Mouse (Mus musculus) midbrain, embryonic 13.5 days (tissue): ENCODE results near the gene Alg1. TPM values are rescaled to one million over a fixed set of nuclear protein-coding genes. Genes with fewer than 3 reads are reported as not detected.
"Not testable (repeated sequence)": the region's sequence is repeated elsewhere in the genome, so short reads cannot be mapped to it uniquely, and the experiment has no call there.

ENCODE experiments used
- ATAC-seq: fragments of 200-750 bp; cut with Nextera tagmentation; 2 replicates; pipeline ENCODE4 v1.8.0; 2017; ENCODE audit warnings: mild to moderate bottlenecking, moderate TSS enrichment, moderate library complexity
- H3K27ac ChIP-seq: fragments of 300-500 bp; sonication (generic); 2 replicates; pipeline ENCODE4 v1.5.1; 2015; ENCODE audit warnings: inconsistent platforms, mild to moderate bottlenecking, moderate library complexity
- H3K27me3 ChIP-seq: fragments of 300-500 bp; sonication (generic); 2 replicates; pipeline ENCODE4 v1.6.1; 2015; ENCODE audit warnings: mild to moderate bottlenecking, inconsistent platforms
- H3K36me3 ChIP-seq: fragments of 300-500 bp; sonication (generic); 2 replicates; pipeline ENCODE4 v1.6.1; 2015; ENCODE audit warnings: mild to moderate bottlenecking, inconsistent platforms
- H3K4me1 ChIP-seq: fragments of 300-500 bp; sonication (generic); replicated peaks from 2 replicates; pipeline ENCODE4 v1.6.1; 2015; ENCODE audit warnings: inconsistent platforms
- H3K4me2 ChIP-seq: fragments of 300-500 bp; sonication (generic); replicated peaks from 2 replicates; pipeline ENCODE4 v1.6.1; 2015; ENCODE audit warnings: moderate library complexity, mild to moderate bottlenecking, inconsistent platforms
- H3K4me3 ChIP-seq: fragments of 300-500 bp; sonication (generic); replicated peaks from 2 replicates; pipeline ENCODE4 v1.5.1; 2015; ENCODE audit warnings: mild to moderate bottlenecking, inconsistent platforms
- H3K9ac ChIP-seq: fragments of 300-500 bp; sonication (generic); replicated peaks from 2 replicates; pipeline ENCODE4 v1.6.1; 2015; ENCODE audit warnings: mild to moderate bottlenecking, inconsistent platforms
- H3K9me3 ChIP-seq: fragments of 300-500 bp; sonication (generic); 2 replicates; pipeline ENCODE4 v1.6.1; 2016; ENCODE audit warnings: mild to moderate bottlenecking, inconsistent platforms
- WGBS: fragments of 180-500 bp; shearing (Covaris S2); methylation state at CpG from one replicate; pipeline ENCODE4 v1.1.7; 2015; 5-methylcytosine and 5-hydroxymethylcytosine counted together
- polyA plus RNA-seq: library from polyadenylated mRNA; unstranded; fragments of >200 nt; fragmentation: Nextera tagmentation; extraction: Ambion mirVana; gene quantifications from 2 replicates; pipeline ENCODE4 v1.2.1, GENCODE M21; 2015

Alg1 gene
- polyA plus RNA-seq, 1 experiment from 2014 or later, result 30.8 TPM

GRCm38 (mm10) chr16:5212150-5212549 is 21.3 kb upstream of the Alg1 start:
- ATAC-seq, result no peak
- Histone ChIP-seq H3K36me3 (no peaks in the 10 kb centered on the region), H3K4me1 (no peaks in the 10 kb centered on the region), H3K9me3 (no peaks in the 10 kb centered on the region), H3K27ac (no peak overlapping the region), H3K27me3 (no peaks in the 10 kb centered on the region), H3K4me2 (no peak overlapping the region), H3K4me3 (no peak overlapping the region), H3K9ac (no peak overlapping the region)
- WGBS, result 89% methylated on average over 3 of the region's 3 CpGs

- Histone ChIP-seq H3K4me3 (no peak overlapping the region), H3K4me1 (no peaks in the 10 kb centered on the region), H3K4me2 (no peak overlapping the region), H3K9me3 (no peaks in the 10 kb centered on the region), H3K27me3 (0 out of 2 replicates have a peak, but pooled peaks cover 6% of the 10 kb centered on the region), H3K36me3 (no peaks in the 10 kb centered on the region), H3K27ac (no peak overlapping the region), H3K9ac (no peak overlapping the region)
- WGBS, result 89% methylated on average over 2 of the region's 2 CpGs
- no peak for ATAC-seq
These were observed 19.3 kb upstream of the Alg1 start for GRCm38 (mm10) chr16:5214126-5214525.

GRCm38 (mm10) chr16:5216686-5217085 is 16.7 kb upstream of the Alg1 start:
- ATAC-seq, result no peak
- H3K36me3 ChIP-seq, result no peaks in the 10 kb centered on the region
- no peak overlapping the region for H3K27ac ChIP-seq
- WGBS, result 71% methylated on average over 6 of the region's 6 CpGs
- H3K4me1 ChIP-seq, result no peaks in the 10 kb centered on the region
- no peak overlapping the region for H3K4me2 ChIP-seq
- H3K27me3 ChIP-seq, result 0 out of 2 replicates have a peak, but pooled peaks cover 6% of the 10 kb centered on the region
- H3K4me3 ChIP-seq, result no peak overlapping the region
- no peaks in the 10 kb centered on the region for H3K9me3 ChIP-seq
- no peak overlapping the region for H3K9ac ChIP-seq

GRCm38 (mm10) chr16:5217341-5218133 is 15.9 kb upstream of the Alg1 start:
- no peak overlapping the region for H3K4me2 ChIP-seq
- ATAC-seq, result no peak
- no peaks in the 10 kb centered on the region for H3K36me3 ChIP-seq

GRCm38 (mm10) chr16:5221403-5221802 is 12.0 kb upstream of the Alg1 start:
- H3K27ac ChIP-seq, result no peak overlapping the region
- H3K9me3 ChIP-seq, result no peaks in the 10 kb centered on the region
- 0 out of 2 replicates have a peak, but pooled peaks cover 8% of the 10 kb centered on the region for H3K27me3 ChIP-seq
- H3K4me1 ChIP-seq, result no peaks in the 10 kb centered on the region
- no peak overlapping the region for H3K4me2 ChIP-seq
- H3K36me3 ChIP-seq, result no peaks in the 10 kb centered on the region
- WGBS, result 65% methylated on average over 4 of the region's 4 CpGs
- ATAC-seq, result no peak
- no peak overlapping the region for H3K9ac ChIP-seq
- no peak overlapping the region for H3K4me3 ChIP-seq

More at GRCm38 (mm10) chr16:5217341-5218133, 15.9 kb upstream of the Alg1 start:
- Histone ChIP-seq H3K9me3 (no peaks in the 10 kb centered on the region), H3K4me3 (no peak overlapping the region), H3K4me1 (no peaks in the 10 kb centered on the region), H3K9ac (no peak overlapping the region), H3K27me3 (0 out of 2 replicates have a peak, but pooled peaks cover 8% of the 10 kb centered on the region), H3K27ac (no peak overlapping the region)
- 51% methylated on average over 5 of the region's 5 CpGs for WGBS

GRCm38 (mm10) chr16:5222140-5222539 is 11.3 kb upstream of the Alg1 start, which contains the start of gene AU021092:
AU021092 (minus strand) TSS chr16:5222299.
- Histone ChIP-seq H3K27me3 (0 out of 2 replicates have a peak, but pooled peaks cover 8% of the 10 kb centered on the region), H3K36me3 (no peaks in the 10 kb centered on the region), H3K27ac (no peak within 1 kb of the TSS), H3K4me2 (no peak within 1 kb of the TSS), H3K4me1 (no peaks in the 10 kb centered on the region), H3K9ac (no peak within 1 kb of the TSS), H3K4me3 (no peak within 1 kb of the TSS), H3K9me3 (no peaks in the 10 kb centered on the region)
- 79% methylated on average over 6 of the region's 6 CpGs for WGBS
- no peak for ATAC-seq

GRCm38 (mm10) chr16:5226534-5226933 is 6.9 kb upstream of the Alg1 start:
- ATAC-seq, H3K27me3 ChIP-seq: not testable (repeated sequence)
- 16% methylated on average over 1 of the region's 1 CpGs for WGBS

GRCm38 (mm10) chr16:5227501-5227900 is 5.9 kb upstream of the Alg1 start:
- ATAC-seq, result not testable (repeated sequence)

More at GRCm38 (mm10) chr16:5226534-5226933, 6.9 kb upstream of the Alg1 start:
- H3K9me3 ChIP-seq, H3K27ac ChIP-seq, H3K4me2 ChIP-seq, H3K4me3 ChIP-seq, H3K4me1 ChIP-seq, H3K36me3 ChIP-seq, H3K9ac ChIP-seq: not testable (repeated sequence)

GRCm38 (mm10) chr16:5228103-5228502 is 5.3 kb upstream of the Alg1 start:
- H3K9ac ChIP-seq, H3K4me1 ChIP-seq, H3K27me3 ChIP-seq, H3K4me3 ChIP-seq, H3K36me3 ChIP-seq, H3K4me2 ChIP-seq, H3K27ac ChIP-seq, H3K9me3 ChIP-seq, ATAC-seq: not testable (repeated sequence)
- 83% methylated on average over 3 of the region's 3 CpGs for WGBS

More at GRCm38 (mm10) chr16:5227501-5227900, 5.9 kb upstream of the Alg1 start:
- H3K4me2 ChIP-seq, H3K36me3 ChIP-seq, H3K9me3 ChIP-seq, H3K27me3 ChIP-seq, H3K9ac ChIP-seq, H3K4me3 ChIP-seq, H3K4me1 ChIP-seq, H3K27ac ChIP-seq: not testable (repeated sequence)
- WGBS, result 86% methylated on average over 19 of the region's 19 CpGs

- ATAC-seq, result no peak; the same call in 1 of the 2 replicates
- H3K4me3 ChIP-seq, result peak overlapping the region; percentile 88
- H3K36me3 ChIP-seq, result no peaks in the 10 kb centered on the region; the same call in none of the 2 replicates
- H3K4me2 ChIP-seq, result peak overlapping the region; percentile 90
- no peaks in the 10 kb centered on the region for H3K9me3 ChIP-seq
- peaks cover 11% of the 10 kb centered on the region for H3K4me1 ChIP-seq
- H3K27ac ChIP-seq, result no peak overlapping the region
- no peaks in the 10 kb centered on the region for H3K27me3 ChIP-seq
- H3K9ac ChIP-seq, result no peak overlapping the region
- 72% methylated on average over 4 of the region's 4 CpGs for WGBS
These were observed 439 bp upstream of the Alg1 start for GRCm38 (mm10) chr16:5232982-5233381.

- Histone ChIP-seq H3K4me1 (no peaks in the 10 kb centered on the region), H3K9me3 (no peaks in the 10 kb centered on the region), H3K9ac (no peak overlapping the region), H3K4me3 (no peak overlapping the region), H3K27ac (no peak overlapping the region), H3K27me3 (no peaks in the 10 kb centered on the region), H3K4me2 (no peak overlapping the region), H3K36me3 (peaks cover 77% of the 10 kb centered on the region)
- ATAC-seq, result no peak
- 91% methylated on average over 4 of the region's 4 CpGs for WGBS
These were observed 8.9 kb downstream of the Alg1 start for GRCm38 (mm10) chr16:5242355-5242754.

- no peaks in the 10 kb centered on the region for H3K27me3 ChIP-seq
- 88% methylated on average over 6 of the region's 6 CpGs for WGBS
- ATAC-seq, result no peak
These were observed 9.5 kb downstream of the Alg1 start for GRCm38 (mm10) chr16:5242882-5243281.

More at GRCm38 (mm10) chr16:5242882-5243281, 9.5 kb downstream of the Alg1 start:
- no peaks in the 10 kb centered on the region for H3K4me1 ChIP-seq
- H3K4me2 ChIP-seq, result no peak overlapping the region
- no peak overlapping the region for H3K9ac ChIP-seq
- H3K4me3 ChIP-seq, result no peak overlapping the region
- no peak overlapping the region for H3K27ac ChIP-seq
- H3K36me3 ChIP-seq, result peaks cover 82% of the 10 kb centered on the region
- H3K9me3 ChIP-seq, result no peaks in the 10 kb centered on the region
